Mouse (Mus musculus) left cerebral cortex, postnatal 25 days (tissue): ENCODE results near the gene Cltrn. TPM values are rescaled to one million over a fixed set of nuclear protein-coding genes. Genes with fewer than 3 reads are reported as not detected.
A peak's percentile ranks its signal among the peaks of the same experiment; 100 is the strongest.

ENCODE experiments used
- DNase-seq, 2 experiments: peaks; one replicate each; pipeline ENCODE4 v3.0.0; 2022; ENCODE audit warnings: low spot score in 2 of 2, mixed read lengths in 1 of 2
- intact Hi-C: fragments of 180-260 bp; cut with DNase I; formaldehyde crosslinking; loops from one replicate; pipeline ENCODE4 v1.15.1; 2025
- total RNA-seq, 2 experiments: library from RNA; stranded (reverse); gene quantifications; 2 replicates each; pipeline ENCODE4 v1.2.3; 2021

Cltrn gene
- total RNA-seq, result not detected

- no peak for DNase-seq
- intact Hi-C loops, result no loop called here
Measured at GRCm38 (mm10) chrX:164088582-164088981, at the start of gene Cltrn. Gene Cltrn (plus strand): TSS chrX:164088830.

- DNase-seq, result no peak
- intact Hi-C loops, result no loop called here
Measured at GRCm38 (mm10) chrX:164038882-164039281, 49.7 kb upstream of the Cltrn start.

GRCm38 (mm10) chrX:164042069-164042468, 46.6 kb upstream of the Cltrn start:
- intact Hi-C loops, result no loop called here
- DNase-seq, result peak; percentile 40 to 76

- no peak for DNase-seq
- intact Hi-C loops, result no loop called here
Measured at GRCm38 (mm10) chrX:164046736-164047135, 41.9 kb upstream of the Cltrn start.

- DNase-seq, result no peak
- intact Hi-C loops, result no loop called here
Measured at GRCm38 (mm10) chrX:164055726-164056125, 32.9 kb upstream of the Cltrn start.

GRCm38 (mm10) chrX:164058523-164058922, 30.1 kb upstream of the Cltrn start:
- no peak for DNase-seq
- intact Hi-C loops, result no loop called here

GRCm38 (mm10) chrX:164059070-164059469, 29.6 kb upstream of the Cltrn start:
- DNase-seq, result no peak
- intact Hi-C loops, result no loop called here

- peak; percentile 42 to 69 for DNase-seq
- intact Hi-C loops, result loop anchor here (5.0 to 10.0 kb wide), 2 partner anchors 109 to 1111 kb away; partner anchors contain the start of gene Zrsr2
Measured at GRCm38 (mm10) chrX:164066185-164066584, 22.4 kb upstream of the Cltrn start.

GRCm38 (mm10) chrX:164068968-164069367, 19.7 kb upstream of the Cltrn start:
- DNase-seq, result no peak
- intact Hi-C loops, result loop anchor here (5.0 to 10.0 kb wide), 2 partner anchors 112 to 1114 kb away; partner anchors contain the start of gene Zrsr2

GRCm38 (mm10) chrX:164076040-164076775, 12.4 kb upstream of the Cltrn start, which contains the start of gene Siah1b:
Gene Siah1b (minus strand): TSS chrX:164076493.
- intact Hi-C loops, result loop anchor here (5.0 kb wide), 1 partner anchor 101 kb away; no protein-coding TSS in a partner anchor
- DNase-seq, result peak; percentile 91 to 97

- intact Hi-C loops, result no loop called here
- no peak for DNase-seq
Measured at GRCm38 (mm10) chrX:164082030-164082429, 6.6 kb upstream of the Cltrn start.

GRCm38 (mm10) chrX:164089916-164090315, 1.3 kb downstream of the Cltrn start:
- intact Hi-C loops, result no loop called here
- no peak for DNase-seq

GRCm38 (mm10) chrX:164092300-164093169, 3.9 kb downstream of the Cltrn start:
- DNase-seq, result no peak
- intact Hi-C loops, result no loop called here

GRCm38 (mm10) chrX:164093435-164093834, 4.8 kb downstream of the Cltrn start:
- no peak for DNase-seq
- intact Hi-C loops, result no loop called here

- intact Hi-C loops, result loop anchor here (5.0 kb wide), 1 partner anchor 351 kb away; no protein-coding TSS in a partner anchor
- DNase-seq, result no peak
Measured at GRCm38 (mm10) chrX:164095838-164096237, 7.2 kb downstream of the Cltrn start.

- intact Hi-C loops, result loop anchor here (2.0 to 10.0 kb wide), 2 partner anchors 77 to 293 kb away; no protein-coding TSS in a partner anchor
- no peak for DNase-seq
Measured at GRCm38 (mm10) chrX:164101483-164101882, 12.9 kb downstream of the Cltrn start.

GRCm38 (mm10) chrX:164102198-164102597, 13.6 kb downstream of the Cltrn start:
- intact Hi-C loops, result loop anchor here (10.0 kb wide), 1 partner anchor 293 kb away; no protein-coding TSS in a partner anchor
- no peak for DNase-seq

- DNase-seq, result no peak
- intact Hi-C loops, result loop anchor here (10.0 kb wide), 1 partner anchor 292 kb away; no protein-coding TSS in a partner anchor
Measured at GRCm38 (mm10) chrX:164102656-164103055, 14.0 kb downstream of the Cltrn start.

- intact Hi-C loops, result no loop called here
Measured at GRCm38 (mm10) chrX:164111146-164111545, 22.5 kb downstream of the Cltrn start.

GRCm38 (mm10) chrX:164113744-164114143, 25.1 kb downstream of the Cltrn start:
- no peak for DNase-seq
- intact Hi-C loops, result no loop called here

More at GRCm38 (mm10) chrX:164111146-164111545, 22.5 kb downstream of the Cltrn start:
- no peak for DNase-seq
